Mouse (Mus musculus): ENCODE results near the gene Txnrd2. TPM values are rescaled to one million over a fixed set of nuclear protein-coding genes. Genes with fewer than 3 reads are reported as not detected.

Gene Txnrd2
- polyA plus RNA-seq, 1 experiment from 2014 or later: 17.7 TPM

GRCm38 (mm10) chr16:18407912-18408311 is 18.3 kb upstream of the Txnrd2 start:
- H3K27ac ChIP-seq: no peak overlapping the region
- peaks cover 81% of the 10 kb centered on the region for H3K36me3 ChIP-seq
- no peak overlapping the region for H3K4me3 ChIP-seq
- H3K9ac ChIP-seq: no peak overlapping the region
- ATAC-seq (ENCODE audit: insufficient number of reproducible peaks, insufficient read depth, low FRiP score, low TSS enrichment, low read depth): no peak
- WGBS: 76% methylated on average over 7 of the region's 7 CpGs
- no peaks in the 10 kb centered on the region for H3K27me3 ChIP-seq
- H3K4me2 ChIP-seq: no peak overlapping the region
- H3K9me3 ChIP-seq: no peaks in the 10 kb centered on the region
- H3K4me1 ChIP-seq: peaks cover 9% of the 10 kb centered on the region

- 70% methylated on average over 4 of the region's 4 CpGs for WGBS
- Histone ChIP-seq H3K27me3 (no peaks in the 10 kb centered on the region), H3K4me3 (no peak overlapping the region), H3K27ac (no peak overlapping the region), H3K4me1 (peaks cover 9% of the 10 kb centered on the region), H3K36me3 (peaks cover 66% of the 10 kb centered on the region), H3K9ac (no peak overlapping the region), H3K4me2 (no peak overlapping the region), H3K9me3 (no peaks in the 10 kb centered on the region)
- no peak for ATAC-seq (ENCODE audit: insufficient number of reproducible peaks, insufficient read depth, low FRiP score, low TSS enrichment, low read depth)
Observed at GRCm38 (mm10) chr16:18409776-18410175, 16.4 kb upstream of the Txnrd2 start.

GRCm38 (mm10) chr16:18410418-18410817 is 15.8 kb upstream of the Txnrd2 start:
- Histone ChIP-seq H3K27me3 (no peaks in the 10 kb centered on the region), H3K9ac (no peak overlapping the region), H3K9me3 (no peaks in the 10 kb centered on the region), H3K4me3 (no peak overlapping the region), H3K27ac (no peak overlapping the region), H3K4me1 (peaks cover 6% of the 10 kb centered on the region), H3K36me3 (peaks cover 61% of the 10 kb centered on the region), H3K4me2 (no peak overlapping the region)
- no peak for ATAC-seq (ENCODE audit: insufficient number of reproducible peaks, insufficient read depth, low FRiP score, low TSS enrichment, low read depth)
- 63% methylated on average over 5 of the region's 5 CpGs for WGBS

GRCm38 (mm10) chr16:18411026-18411649 is 15.0 kb upstream of the Txnrd2 start:
- Histone ChIP-seq H3K4me1 (peaks cover 3% of the 10 kb centered on the region), H3K4me2 (no peak overlapping the region), H3K27ac (no peak overlapping the region), H3K9ac (no peak overlapping the region; the same call in 1 of the 2 replicates), H3K9me3 (no peaks in the 10 kb centered on the region), H3K4me3 (no peak overlapping the region), H3K27me3 (no peaks in the 10 kb centered on the region), H3K36me3 (peaks cover 57% of the 10 kb centered on the region)
- WGBS: 79% methylated on average over 13 of the region's 13 CpGs
- ATAC-seq (ENCODE audit: insufficient number of reproducible peaks, insufficient read depth, low FRiP score, low TSS enrichment, low read depth): no peak

GRCm38 (mm10) chr16:18411802-18412476 is 14.2 kb upstream of the Txnrd2 start:
- H3K9ac ChIP-seq: no peak overlapping the region
- no peak overlapping the region for H3K4me2 ChIP-seq
- ATAC-seq (ENCODE audit: insufficient number of reproducible peaks, insufficient read depth, low FRiP score, low TSS enrichment, low read depth): no peak
- H3K9me3 ChIP-seq: no peaks in the 10 kb centered on the region
- no peak overlapping the region for H3K27ac ChIP-seq
- H3K27me3 ChIP-seq: no peaks in the 10 kb centered on the region
- peaks cover 11% of the 10 kb centered on the region for H3K4me1 ChIP-seq
- WGBS: 78% methylated on average over 12 of the region's 12 CpGs
- H3K36me3 ChIP-seq: peaks cover 53% of the 10 kb centered on the region
- no peak overlapping the region for H3K4me3 ChIP-seq

DNA sequence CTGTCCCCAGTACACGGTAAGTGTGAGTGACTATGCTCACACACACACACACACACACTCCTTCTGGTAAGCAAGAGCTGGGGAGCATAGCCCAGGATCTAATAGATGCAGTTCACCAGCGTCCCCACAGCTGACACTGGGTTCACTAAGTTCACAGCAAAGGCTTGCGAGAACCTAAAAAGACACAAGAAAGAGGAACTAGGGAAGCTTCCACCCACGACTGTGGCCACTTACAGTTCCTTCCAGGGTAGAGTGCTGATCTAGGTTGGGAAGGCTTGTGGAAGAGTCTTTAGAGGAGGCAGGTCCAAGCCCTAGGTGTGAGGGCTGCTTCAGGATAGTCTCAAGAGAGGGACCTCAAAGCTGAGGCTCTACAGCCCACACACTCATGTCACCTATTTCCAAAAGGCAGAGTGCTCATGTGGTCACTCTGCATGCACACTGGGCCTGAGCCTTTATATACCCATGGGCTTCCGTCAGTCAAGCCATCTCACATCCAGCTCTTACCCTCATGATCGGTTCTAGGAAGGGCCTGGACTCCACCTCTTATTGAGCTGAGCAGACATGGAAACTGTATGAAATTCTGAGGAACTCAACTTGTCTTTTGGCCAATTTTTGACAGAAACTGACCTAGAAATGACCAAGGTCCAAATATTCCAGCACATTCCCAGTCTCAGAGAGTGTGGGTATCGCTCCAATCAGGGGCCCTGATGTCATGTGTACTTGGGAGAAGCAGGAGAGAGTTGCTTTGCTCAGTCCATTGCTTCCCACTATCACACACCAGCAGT is 13.0 kb upstream of the Txnrd2 start:
- WGBS: 85% methylated on average over 7 of the region's 7 CpGs
- H3K36me3 ChIP-seq: peaks cover 50% of the 10 kb centered on the region

DNA sequence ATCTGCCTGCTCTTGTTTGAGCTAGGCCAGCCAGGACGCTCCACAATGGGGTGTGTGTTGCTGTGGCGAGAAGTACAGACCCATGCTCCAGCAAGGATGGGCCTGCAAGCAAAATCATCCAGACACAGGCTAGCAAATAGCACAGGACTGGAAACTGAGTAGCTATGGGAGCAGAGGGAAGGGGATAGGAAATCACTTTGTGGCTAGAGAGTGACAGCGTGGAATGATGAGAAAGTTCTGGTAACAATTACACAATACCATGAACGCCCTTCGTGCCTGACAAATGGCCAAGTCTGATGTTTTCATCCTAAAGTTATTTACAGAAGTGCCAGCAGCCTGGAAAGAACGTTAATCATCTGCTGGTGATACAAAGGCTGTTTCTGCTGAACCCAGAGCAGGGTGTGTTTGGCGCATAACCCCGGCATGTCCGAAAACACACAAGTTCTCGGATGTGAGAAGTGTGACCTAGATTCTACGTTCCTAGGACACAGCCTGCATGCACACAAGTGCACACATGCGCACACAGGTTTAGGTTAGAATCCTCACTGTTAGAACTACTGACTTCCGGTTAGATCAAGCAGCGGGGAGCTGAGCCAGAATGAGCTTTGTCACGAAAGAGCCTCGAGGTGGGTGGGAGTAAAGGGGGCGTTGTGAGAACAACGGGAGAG is 10.0 kb upstream of the Txnrd2 start:
- H3K36me3 ChIP-seq: peaks cover 34% of the 10 kb centered on the region
- H3K27me3 ChIP-seq: no peaks in the 10 kb centered on the region
- H3K4me2 ChIP-seq: no peak overlapping the region
- H3K9ac ChIP-seq: peak overlapping the region; percentile 4; the same call in 1 of the 2 replicates
- H3K27ac ChIP-seq: peak overlapping the region; percentile 74
- no peak overlapping the region for H3K4me3 ChIP-seq
- WGBS: 54% methylated on average over 18 of the region's 18 CpGs
- H3K9me3 ChIP-seq: no peaks in the 10 kb centered on the region
- ATAC-seq (ENCODE audit: insufficient number of reproducible peaks, insufficient read depth, low FRiP score, low TSS enrichment, low read depth): no peak
- H3K4me1 ChIP-seq: peaks cover 12% of the 10 kb centered on the region

More for the DNA sequence above, 13.0 kb upstream of the Txnrd2 start:
- Histone ChIP-seq H3K4me2 (no peak overlapping the region), H3K4me3 (no peak overlapping the region), H3K27me3 (no peaks in the 10 kb centered on the region), H3K9ac (no peak overlapping the region), H3K9me3 (no peaks in the 10 kb centered on the region), H3K4me1 (peaks cover 12% of the 10 kb centered on the region), H3K27ac (no peak overlapping the region)
- ATAC-seq (ENCODE audit: insufficient number of reproducible peaks, insufficient read depth, low FRiP score, low TSS enrichment, low read depth): no peak

DNA sequence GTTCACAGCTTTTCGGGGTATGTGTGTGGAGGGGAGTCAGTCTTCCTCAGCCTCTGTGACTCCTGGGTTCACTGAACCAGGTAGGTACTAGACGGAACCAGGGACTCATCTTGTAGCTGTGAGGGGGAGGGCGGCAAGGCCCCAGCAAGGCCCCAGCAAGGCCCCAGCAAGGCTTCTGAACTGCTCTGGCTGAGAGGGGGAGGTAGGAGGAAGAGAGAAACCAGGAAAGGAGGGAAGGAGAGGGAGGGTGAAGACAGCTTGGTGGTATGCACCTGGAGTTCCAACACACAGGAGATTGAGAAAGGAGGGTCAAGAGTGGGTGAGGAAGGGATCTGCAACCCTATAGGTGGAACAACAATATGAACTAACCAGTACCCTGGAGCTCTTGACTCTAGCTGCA is 9.3 kb upstream of the Txnrd2 start:
- Histone ChIP-seq H3K9ac (peak overlapping the region; percentile 4; the same call in 1 of the 2 replicates), H3K9me3 (no peaks in the 10 kb centered on the region), H3K27me3 (no peaks in the 10 kb centered on the region), H3K36me3 (peaks cover 33% of the 10 kb centered on the region), H3K4me2 (no peak overlapping the region), H3K4me3 (no peak overlapping the region), H3K4me1 (peaks cover 12% of the 10 kb centered on the region), H3K27ac (peak overlapping the region; percentile 74)
- 79% methylated on average over 3 of the region's 3 CpGs for WGBS
- ATAC-seq (ENCODE audit: insufficient number of reproducible peaks, insufficient read depth, low FRiP score, low TSS enrichment, low read depth): no peak

DNA sequence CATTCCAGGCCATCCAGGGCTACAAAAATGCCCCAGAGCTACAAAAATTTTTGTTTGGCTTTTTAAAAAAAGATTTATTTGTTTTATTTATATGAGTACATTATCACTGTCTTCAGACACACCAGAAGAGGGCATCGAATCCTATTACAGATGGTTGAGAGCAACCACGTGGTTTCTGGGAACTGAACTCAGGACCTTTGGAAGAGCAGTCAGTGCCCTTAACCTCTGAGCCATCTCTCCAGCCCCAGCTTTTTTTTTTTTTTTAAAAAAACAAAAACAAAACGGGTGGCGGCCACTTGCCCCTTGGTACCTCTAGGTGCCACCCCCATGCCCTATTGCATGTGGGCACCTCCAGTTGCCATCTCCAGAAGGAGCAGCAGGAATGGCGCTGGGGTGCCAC is 8.7 kb upstream of the Txnrd2 start:
- Histone ChIP-seq H3K4me2 (no peak overlapping the region), H3K36me3 (peaks cover 37% of the 10 kb centered on the region), H3K4me1 (peaks cover 12% of the 10 kb centered on the region), H3K27me3 (no peaks in the 10 kb centered on the region), H3K27ac (no peak overlapping the region), H3K9me3 (no peaks in the 10 kb centered on the region), H3K4me3 (no peak overlapping the region), H3K9ac (no peak overlapping the region)
- 91% methylated on average over 5 of the region's 5 CpGs for WGBS
- no peak for ATAC-seq (ENCODE audit: insufficient number of reproducible peaks, insufficient read depth, low FRiP score, low TSS enrichment, low read depth)

DNA sequence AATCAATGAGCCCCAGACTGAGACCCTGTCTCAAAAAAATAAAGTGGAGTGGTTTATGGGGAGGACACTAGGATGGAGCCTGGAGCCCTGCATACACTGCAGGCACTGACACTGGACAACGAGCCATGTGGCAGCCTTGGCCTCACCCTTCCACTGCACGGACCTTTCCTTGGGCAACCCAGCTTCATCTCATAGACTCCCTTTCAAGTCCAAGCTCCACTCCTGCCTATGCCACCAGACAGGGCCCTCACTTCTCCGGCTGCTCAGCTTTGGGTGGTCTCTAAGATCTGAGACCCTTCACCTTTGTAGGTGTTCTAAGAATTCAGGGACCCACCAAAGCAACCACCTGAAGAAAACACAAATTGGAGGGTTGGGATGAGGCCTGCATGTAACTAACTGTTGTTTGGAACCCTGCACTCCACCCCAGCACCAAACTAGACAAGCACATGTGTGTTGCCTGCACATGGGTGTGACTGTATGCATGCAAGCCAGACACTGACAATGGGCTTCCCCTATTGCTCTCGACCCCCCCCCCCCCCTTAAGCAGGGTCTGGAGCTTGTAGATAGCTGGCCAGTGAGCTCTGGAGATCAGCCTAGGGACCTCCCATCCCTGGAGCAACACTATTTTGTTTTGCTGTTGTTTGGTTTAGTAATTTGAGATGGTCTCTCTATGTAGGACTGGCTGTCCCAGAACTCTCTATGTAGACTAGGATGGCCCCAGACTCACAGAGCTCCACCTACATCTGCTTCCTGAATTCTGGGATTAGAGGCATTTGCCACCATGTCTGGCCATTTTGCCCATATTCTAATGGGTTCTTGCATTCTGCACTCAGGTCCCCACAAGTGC is 7.2 kb upstream of the Txnrd2 start:
- Histone ChIP-seq H3K4me1 (peaks cover 19% of the 10 kb centered on the region), H3K4me2 (no peak overlapping the region), H3K4me3 (no peak overlapping the region), H3K36me3 (peaks cover 39% of the 10 kb centered on the region), H3K27ac (no peak overlapping the region), H3K9me3 (no peaks in the 10 kb centered on the region), H3K27me3 (no peaks in the 10 kb centered on the region), H3K9ac (no peak overlapping the region)
- WGBS: 79% methylated on average over 4 of the region's 4 CpGs
- no peak for ATAC-seq (ENCODE audit: insufficient number of reproducible peaks, insufficient read depth, low FRiP score, low TSS enrichment, low read depth)

GRCm38 (mm10) chr16:18419603-18420026 is 6.6 kb upstream of the Txnrd2 start:
- Histone ChIP-seq H3K27me3 (no peaks in the 10 kb centered on the region), H3K36me3 (peaks cover 39% of the 10 kb centered on the region)
- no peak for ATAC-seq (ENCODE audit: insufficient number of reproducible peaks, insufficient read depth, low FRiP score, low TSS enrichment, low read depth)

More at GRCm38 (mm10) chr16:18419603-18420026, 6.6 kb upstream of the Txnrd2 start:
- no peak overlapping the region for H3K4me3 ChIP-seq
- no peak overlapping the region for H3K27ac ChIP-seq
- 85% methylated on average over 1 of the region's 1 CpGs for WGBS
- H3K9ac ChIP-seq: no peak overlapping the region
- H3K4me1 ChIP-seq: peaks cover 26% of the 10 kb centered on the region
- H3K4me2 ChIP-seq: no peak overlapping the region
- H3K9me3 ChIP-seq: no peaks in the 10 kb centered on the region

Data from embryonic facial prominence, embryonic 13.5 days (tissue).